Mouse (Mus musculus) left cerebral cortex, adult 2 months (tissue): Measurements from ENCODE around the gene Mocs2. TPM values are rescaled to one million over a fixed set of nuclear protein-coding genes. Genes with fewer than 3 reads are reported as not detected.

Experiments
- DNase-seq, 2 experiments: peaks; one replicate each; pipeline ENCODE4 v3.0.0; 2021 to 2022; ENCODE audit warnings: low spot score in 2 of 2, mixed read lengths in 1 of 2; ENCODE audit errors: extremely low spot score in 1 of 2
- H3K27ac ChIP-seq: fragments of 200-600 bp; 2 replicates; pipeline ENCODE4 v1.8.1; 2022
- H3K4me3 ChIP-seq: fragments of 200-600 bp; 2 replicates; pipeline ENCODE4 v1.8.1; 2022
- CTCF ChIP-seq: fragments of 200-600 bp; IDR thresholded peaks from 2 replicates; pipeline ENCODE4 v1.8.1; 2022; ENCODE audit warnings: antibody characterized with exemption, mild to moderate bottlenecking, moderate library complexity
- intact Hi-C: fragments of 180-260 bp; cut with DNase I; formaldehyde crosslinking; loops from one replicate; pipeline ENCODE4 v1.15.1; 2025
- total RNA-seq, 2 experiments: library from RNA; stranded (reverse); gene quantifications; 2 replicates each; pipeline ENCODE4 v1.2.3; 2021

Mocs2 gene
- total RNA-seq, 2 experiments from 2014 or later: 70.6 to 78.0 TPM

DNA sequence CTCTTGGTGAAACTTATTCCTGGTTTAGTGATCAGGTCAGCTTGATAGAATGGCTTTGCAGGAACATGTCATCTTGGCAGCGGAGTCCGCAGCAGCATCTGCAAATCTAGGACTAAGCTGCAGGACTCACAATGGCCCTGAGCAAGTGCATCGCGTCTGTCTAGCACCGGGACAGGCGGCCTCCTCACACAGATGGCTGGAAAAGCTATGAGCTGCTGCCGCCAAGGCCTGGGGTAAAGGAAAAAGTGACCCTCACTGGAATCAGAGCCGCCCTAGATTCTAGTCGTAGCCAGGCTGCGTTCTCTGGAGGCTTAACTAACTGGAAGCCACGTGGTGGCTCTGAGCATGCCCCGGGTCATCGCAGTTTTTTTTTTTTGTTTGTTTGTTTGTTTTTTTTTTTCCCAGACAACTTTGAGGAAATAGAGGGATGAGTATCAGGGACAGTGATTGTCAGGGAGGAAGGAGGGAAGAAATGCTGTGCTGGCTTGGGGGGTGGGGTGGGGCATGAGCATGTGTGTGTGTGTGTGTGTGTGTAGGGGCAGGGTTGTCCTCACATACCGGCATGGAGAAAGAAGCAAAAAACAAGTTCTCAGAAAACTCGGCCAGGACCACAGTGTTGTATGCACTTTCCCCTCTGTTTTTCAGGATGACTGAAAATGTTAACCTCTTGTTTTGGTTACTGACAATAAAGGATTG lies 37.7 kb downstream of the Mocs2 start:
- Histone ChIP-seq H3K4me3 (no peak overlapping the region), H3K27ac (no peak overlapping the region)
- DNase-seq: no peak
- TF ChIP-seq CTCF: no peak
- intact Hi-C loops: no loop called here

- TF ChIP-seq CTCF: no peak
- DNase-seq: no peak
- Histone ChIP-seq H3K27ac (no peak overlapping the region), H3K4me3 (no peak overlapping the region)
- intact Hi-C loops: no loop called here
These were observed 38.2 kb downstream of the Mocs2 start for GRCm38 (mm10) chr13:114856269-114856627.

GRCm38 (mm10) chr13:114857525-114857924 lies 39.5 kb downstream of the Mocs2 start:
- TF ChIP-seq CTCF: no peak
- Histone ChIP-seq H3K4me3 (no peak overlapping the region), H3K27ac (no peak overlapping the region)
- intact Hi-C loops: no loop called here
- no peak for DNase-seq

DNA sequence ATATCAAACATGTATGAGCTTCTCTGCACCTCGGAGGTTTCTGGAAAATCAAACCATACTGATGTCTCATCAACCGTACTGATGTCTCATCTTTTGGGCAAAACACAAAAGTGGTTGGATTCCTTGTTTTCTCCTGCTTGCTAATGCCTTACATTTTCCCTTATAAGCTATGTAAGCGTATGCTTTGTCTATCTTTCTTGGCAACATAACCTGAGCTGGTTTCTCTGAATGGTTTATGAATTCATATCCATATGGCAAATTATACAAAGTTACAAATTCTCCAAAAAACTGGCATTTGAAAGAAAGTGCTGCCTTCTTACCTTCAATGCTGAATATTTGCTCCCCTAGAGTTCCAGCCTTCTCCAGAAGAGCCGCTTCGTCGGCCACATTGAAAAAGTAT lies 56.7 kb downstream of the Mocs2 start:
- DNase-seq: no peak
- intact Hi-C loops: no loop called here
- Histone ChIP-seq H3K27ac (no peak overlapping the region), H3K4me3 (no peak overlapping the region)
- no peak for TF ChIP-seq CTCF

- DNase-seq: no peak
- H3K4me3 ChIP-seq: no peak overlapping the region
- TF ChIP-seq CTCF: no peak
These were observed 58.0 kb downstream of the Mocs2 start for GRCm38 (mm10) chr13:114876005-114876520.

DNA sequence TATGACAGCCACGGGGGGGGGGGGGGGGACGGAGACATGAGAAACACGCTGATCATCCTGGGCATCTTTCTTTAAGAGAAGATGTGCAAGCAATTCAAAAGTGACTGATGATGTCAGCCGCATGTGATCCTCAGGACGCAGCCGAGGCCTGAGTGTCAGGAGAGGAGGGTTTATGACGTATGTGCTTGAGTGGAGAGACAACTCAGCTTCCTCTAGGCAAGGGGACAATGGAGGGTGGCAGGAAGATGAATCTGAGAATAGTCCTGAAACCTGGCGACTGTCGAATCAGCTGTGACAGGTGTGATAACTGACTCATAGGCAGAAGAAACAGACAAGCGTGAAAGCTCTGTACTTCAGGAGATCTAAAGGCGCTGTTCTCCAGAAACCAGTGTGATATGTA lies 60.6 kb downstream of the Mocs2 start:
- Histone ChIP-seq H3K27ac (no peak overlapping the region), H3K4me3 (no peak overlapping the region)
- intact Hi-C loops: no loop called here
- DNase-seq: no peak
- no peak for TF ChIP-seq CTCF

More at GRCm38 (mm10) chr13:114876005-114876520, 58.0 kb downstream of the Mocs2 start:
- intact Hi-C loops: no loop called here
- no peak overlapping the region for H3K27ac ChIP-seq

Other genes starting within 250 kb of the Mocs2 start
- under 1 TPM in 1 of 2 experiments, not detected in 1; 0.05 TPM for gene Itga2, start 113.9 kb downstream of the Mocs2 start, total RNA-seq